Mouse (Mus musculus) heart, embryonic 10.5 days (tissue): Measurements from ENCODE around the gene Bmpr1b. TPM values are rescaled to one million over a fixed set of nuclear protein-coding genes. Genes with fewer than 3 reads are reported as not detected.

ENCODE experiments used
- DNase-seq: peaks from one replicate; pipeline ENCODE4 v3.0.0-alpha.2; 2017; ENCODE audit warnings: low spot score
- H3K27ac ChIP-seq: fragments of 300-500 bp; sonication (generic); 2 replicates; pipeline ENCODE4 v1.5.1; 2016; ENCODE audit warnings: mild to moderate bottlenecking
- H3K27me3 ChIP-seq: fragments of 300-500 bp; sonication (generic); 2 replicates; pipeline ENCODE4 v1.6.1; 2016; ENCODE audit warnings: mild to moderate bottlenecking; ENCODE audit not compliant: poor library complexity, insufficient read depth, severe bottlenecking
- H3K36me3 ChIP-seq: fragments of 300-500 bp; sonication (generic); 2 replicates; pipeline ENCODE4 v1.6.1; 2016; ENCODE audit warnings: mild to moderate bottlenecking, moderate library complexity
- H3K4me1 ChIP-seq: fragments of 300-500 bp; sonication (generic); 2 replicates; pipeline ENCODE4 v1.6.1; 2016; ENCODE audit warnings: mild to moderate bottlenecking
- H3K4me3 ChIP-seq: fragments of 300-500 bp; sonication (generic); 2 replicates; pipeline ENCODE4 v1.5.1; 2016; ENCODE audit warnings: mild to moderate bottlenecking, moderate library complexity
- H3K9me3 ChIP-seq: fragments of 300-500 bp; sonication (generic); 2 replicates; pipeline ENCODE4 v1.6.1; 2016; ENCODE audit warnings: mild to moderate bottlenecking, moderate library complexity
- WGBS: fragments of 180-500 bp; shearing (Covaris S2); methylation state at CpG from one replicate; pipeline ENCODE4 v1.1.7; 2016; 5-methylcytosine and 5-hydroxymethylcytosine counted together
- polyA plus RNA-seq: library from polyadenylated mRNA; unstranded; fragments of >200 nt; fragmentation: Nextera tagmentation; extraction: Ambion mirVana; gene quantifications from 2 replicates; pipeline ENCODE4 v1.2.1, GENCODE M21; 2016

Gene Bmpr1b
- polyA plus RNA-seq, 1 experiment from 2014 or later = 3.8 TPM

DNA sequence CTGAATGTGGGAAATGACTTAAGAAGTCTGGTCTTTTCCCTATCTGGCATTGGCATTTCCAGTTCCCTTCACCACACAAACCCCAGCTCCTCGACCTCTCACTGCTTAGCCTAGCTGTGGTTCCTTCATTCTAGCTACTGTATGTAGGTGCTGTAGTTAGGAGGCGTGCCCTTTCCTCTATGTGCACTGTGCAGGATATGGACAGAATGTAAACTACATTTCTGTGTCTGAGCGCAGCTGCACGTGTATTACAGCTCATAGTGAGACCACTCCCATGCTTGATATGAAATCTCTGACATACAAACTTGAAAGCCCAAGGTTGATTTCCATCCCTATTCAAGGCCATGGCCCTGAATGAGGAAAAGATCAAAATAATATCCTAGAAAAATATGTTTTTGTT is 252.1 kb downstream of the Bmpr1b start:
- H3K27ac ChIP-seq = no peak overlapping the region
- no peaks in the 10 kb centered on the region for H3K27me3 ChIP-seq
- H3K4me3 ChIP-seq = no peak overlapping the region
- no peaks in the 10 kb centered on the region for H3K4me1 ChIP-seq
- no peaks in the 10 kb centered on the region for H3K36me3 ChIP-seq
- H3K9me3 ChIP-seq = no peaks in the 10 kb centered on the region
- WGBS = 84% methylated on average over 4 of the region's 4 CpGs
- DNase-seq = no peak

DNA sequence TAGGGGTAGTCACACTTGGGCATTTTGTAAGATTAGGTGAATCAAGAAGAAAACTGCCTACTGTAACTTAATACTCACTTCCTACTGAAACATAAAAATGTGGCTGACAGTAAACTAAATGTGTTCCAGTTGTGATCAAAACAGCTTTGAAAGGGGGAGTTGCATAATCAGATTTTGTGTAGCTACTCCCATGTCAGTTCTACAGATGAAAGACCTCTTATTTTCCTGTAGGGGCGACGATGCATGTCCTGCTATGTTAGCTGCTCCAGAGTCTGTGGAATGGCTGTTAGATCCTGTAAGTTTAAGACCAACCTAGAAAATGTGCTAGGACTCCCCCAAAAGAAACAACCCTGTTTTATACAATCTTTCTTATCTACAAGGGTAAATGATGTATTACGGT is 253.2 kb downstream of the Bmpr1b start:
- Histone ChIP-seq H3K27me3 (no peaks in the 10 kb centered on the region), H3K36me3 (no peaks in the 10 kb centered on the region), H3K9me3 (no peaks in the 10 kb centered on the region), H3K27ac (no peak overlapping the region), H3K4me1 (no peaks in the 10 kb centered on the region), H3K4me3 (no peak overlapping the region)
- WGBS = 86% methylated on average over 3 of the region's 3 CpGs
- no peak for DNase-seq

DNA sequence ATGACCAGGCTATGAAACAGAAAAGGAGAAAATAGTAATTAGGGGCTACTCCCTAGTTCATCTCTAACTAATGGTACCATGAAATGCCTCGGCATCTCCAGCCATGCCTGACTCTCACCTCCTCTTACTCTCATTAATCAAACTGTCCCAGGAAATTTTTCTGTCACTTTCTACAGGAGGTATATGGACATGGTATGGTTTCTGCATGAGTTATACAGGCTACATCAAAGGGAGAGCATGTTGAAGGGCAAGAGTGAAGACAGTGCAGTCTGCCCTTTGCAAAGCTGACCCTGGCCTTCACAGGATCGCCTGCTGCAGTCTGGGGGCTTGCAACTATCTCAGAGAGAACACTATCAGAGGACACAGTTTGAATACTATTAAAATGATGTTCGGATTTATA is 254.6 kb downstream of the Bmpr1b start:
- no peak for DNase-seq
- Histone ChIP-seq H3K27me3 (no peaks in the 10 kb centered on the region), H3K27ac (no peak overlapping the region), H3K4me3 (no peak overlapping the region), H3K9me3 (no peaks in the 10 kb centered on the region), H3K4me1 (no peaks in the 10 kb centered on the region), H3K36me3 (no peaks in the 10 kb centered on the region)
- 73% methylated on average over 3 of the region's 3 CpGs for WGBS

DNA sequence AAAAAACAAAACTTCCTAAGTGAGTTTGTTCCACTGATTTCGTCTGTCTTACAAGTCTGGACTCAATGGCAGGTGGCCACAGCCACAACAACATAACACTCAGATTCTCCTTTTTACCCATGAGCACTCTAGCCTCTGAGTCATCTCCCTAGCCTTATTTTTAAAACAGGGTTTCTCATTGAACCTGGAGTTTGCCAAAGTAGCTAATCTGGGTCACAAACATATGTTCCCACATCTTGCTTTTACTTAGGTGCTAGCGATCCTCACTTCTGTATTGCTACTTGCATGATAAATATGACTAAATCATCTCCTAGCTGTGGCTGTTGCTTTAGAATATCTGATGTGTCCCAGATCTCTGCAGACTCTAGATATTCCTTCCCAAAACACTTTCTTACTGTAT is 260.1 kb downstream of the Bmpr1b start:
- Histone ChIP-seq H3K36me3 (no peaks in the 10 kb centered on the region), H3K9me3 (no peaks in the 10 kb centered on the region), H3K4me1 (no peaks in the 10 kb centered on the region), H3K27ac (no peak overlapping the region), H3K27me3 (no peaks in the 10 kb centered on the region), H3K4me3 (no peak overlapping the region)
- WGBS = 86% methylated on average over 2 of the region's 2 CpGs
- DNase-seq = no peak

DNA sequence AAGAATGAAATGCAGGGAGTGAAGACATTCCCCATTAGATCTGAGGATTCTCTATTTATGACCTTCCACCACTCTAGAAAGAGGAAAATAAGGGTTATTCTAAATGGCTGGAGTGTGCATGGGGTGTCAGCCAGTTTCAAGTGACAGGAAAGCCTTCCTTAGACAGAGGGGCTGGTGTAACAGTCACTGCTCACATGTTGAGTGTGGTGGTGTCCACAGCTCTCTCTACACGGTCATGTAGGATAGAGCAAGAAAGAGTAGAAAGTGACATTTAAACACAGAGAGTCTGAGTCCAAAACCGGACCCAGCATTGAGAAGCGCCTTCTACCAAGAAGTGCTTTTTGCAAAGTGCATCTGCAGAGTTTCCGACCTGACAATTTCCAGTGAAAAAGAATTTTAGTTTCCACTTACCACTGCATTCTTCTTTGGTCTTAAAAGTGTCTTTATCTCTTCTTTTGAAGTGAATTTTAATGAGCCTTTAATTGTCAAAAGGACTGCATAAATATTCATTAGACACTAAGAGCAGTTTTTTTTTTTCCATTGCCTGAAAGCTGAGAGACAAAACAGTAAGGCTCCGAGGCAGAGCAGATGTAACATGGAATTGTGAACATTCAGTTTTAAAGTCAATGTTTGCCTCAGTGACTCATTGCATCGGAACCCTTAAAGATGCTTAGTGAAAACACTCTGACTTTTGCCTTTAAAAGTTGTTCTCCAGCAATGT is 263.2 kb downstream of the Bmpr1b start:
- Histone ChIP-seq H3K4me3 (no peak overlapping the region), H3K36me3 (no peaks in the 10 kb centered on the region), H3K4me1 (no peaks in the 10 kb centered on the region), H3K27me3 (no peaks in the 10 kb centered on the region), H3K27ac (no peak overlapping the region), H3K9me3 (no peaks in the 10 kb centered on the region)
- DNase-seq = no peak
- whole genome bisulfite sequencing = 77% methylated on average over 6 of the region's 6 CpGs

DNA sequence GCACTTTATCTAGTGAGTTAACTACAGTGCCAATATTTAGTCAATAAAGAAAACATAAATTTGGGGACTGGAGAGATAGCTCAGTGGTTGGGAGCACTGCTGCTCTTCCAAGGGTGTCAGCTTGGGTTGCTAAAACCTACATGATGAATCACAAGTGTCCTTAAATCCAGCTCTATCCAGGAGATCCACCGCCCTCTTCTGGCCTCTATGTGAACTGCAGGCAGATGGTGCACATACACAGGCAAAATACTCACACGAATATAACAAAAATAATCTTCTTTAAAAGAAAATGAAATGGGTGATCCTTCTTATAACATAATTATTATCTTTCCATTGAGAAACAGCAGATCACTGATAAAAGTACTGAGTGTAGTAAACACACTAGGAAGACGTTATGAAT is 268.9 kb downstream of the Bmpr1b start:
- Histone ChIP-seq H3K4me3 (no peak overlapping the region), H3K27ac (no peak overlapping the region), H3K36me3 (no peaks in the 10 kb centered on the region), H3K4me1 (no peaks in the 10 kb centered on the region), H3K9me3 (no peaks in the 10 kb centered on the region), H3K27me3 (no peaks in the 10 kb centered on the region)
- no peak for DNase-seq
- WGBS = 77% methylated on average over 3 of the region's 3 CpGs

DNA sequence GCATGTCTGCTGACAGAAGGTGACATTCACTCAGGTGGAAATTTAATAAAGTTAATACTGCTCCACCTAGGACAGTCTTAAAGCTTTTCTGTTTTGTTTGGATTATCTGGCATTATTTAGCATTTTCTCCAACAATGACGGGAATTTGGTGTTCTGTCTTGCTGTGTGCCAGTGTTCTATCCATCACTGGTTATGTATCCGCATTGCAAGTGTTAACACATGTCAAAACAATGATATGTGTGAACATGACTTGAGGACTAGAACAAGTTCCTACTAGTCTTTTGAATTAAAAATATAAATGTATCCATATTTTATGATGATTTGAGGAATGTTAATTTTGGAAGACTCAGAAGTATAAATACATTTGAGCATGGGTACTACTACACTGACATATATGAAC is 269.7 kb downstream of the Bmpr1b start:
- Histone ChIP-seq H3K4me1 (no peaks in the 10 kb centered on the region), H3K36me3 (no peaks in the 10 kb centered on the region), H3K27me3 (no peaks in the 10 kb centered on the region), H3K4me3 (no peak overlapping the region), H3K27ac (no peak overlapping the region), H3K9me3 (no peaks in the 10 kb centered on the region)
- no peak for DNase-seq
- 88% methylated on average over 2 of the region's 2 CpGs for WGBS

DNA sequence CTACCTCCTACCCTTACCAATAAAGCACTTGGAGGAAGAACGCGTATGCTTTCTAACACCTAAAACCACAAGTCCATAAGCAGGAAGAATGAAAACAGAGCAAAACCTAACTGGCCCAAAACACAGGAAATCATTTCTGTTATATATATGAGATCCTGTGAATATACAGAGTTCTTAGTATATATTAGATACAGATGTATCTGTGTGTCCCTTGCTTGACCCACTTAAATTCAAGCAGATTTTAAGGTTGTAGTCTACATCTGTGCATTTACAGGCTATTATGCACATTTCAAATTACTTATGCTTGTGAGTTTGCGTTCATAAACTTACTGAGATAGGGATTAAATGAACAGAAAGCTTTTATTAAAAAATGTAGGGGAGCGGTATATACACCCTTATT is 271.5 kb downstream of the Bmpr1b start:
- DNase-seq = no peak
- H3K4me3 ChIP-seq = no peak overlapping the region
- H3K9me3 ChIP-seq = no peaks in the 10 kb centered on the region
- WGBS = 89% methylated on average over 4 of the region's 4 CpGs
- H3K4me1 ChIP-seq = no peaks in the 10 kb centered on the region
- H3K27ac ChIP-seq = no peak overlapping the region
- no peaks in the 10 kb centered on the region for H3K36me3 ChIP-seq
- no peaks in the 10 kb centered on the region for H3K27me3 ChIP-seq

DNA sequence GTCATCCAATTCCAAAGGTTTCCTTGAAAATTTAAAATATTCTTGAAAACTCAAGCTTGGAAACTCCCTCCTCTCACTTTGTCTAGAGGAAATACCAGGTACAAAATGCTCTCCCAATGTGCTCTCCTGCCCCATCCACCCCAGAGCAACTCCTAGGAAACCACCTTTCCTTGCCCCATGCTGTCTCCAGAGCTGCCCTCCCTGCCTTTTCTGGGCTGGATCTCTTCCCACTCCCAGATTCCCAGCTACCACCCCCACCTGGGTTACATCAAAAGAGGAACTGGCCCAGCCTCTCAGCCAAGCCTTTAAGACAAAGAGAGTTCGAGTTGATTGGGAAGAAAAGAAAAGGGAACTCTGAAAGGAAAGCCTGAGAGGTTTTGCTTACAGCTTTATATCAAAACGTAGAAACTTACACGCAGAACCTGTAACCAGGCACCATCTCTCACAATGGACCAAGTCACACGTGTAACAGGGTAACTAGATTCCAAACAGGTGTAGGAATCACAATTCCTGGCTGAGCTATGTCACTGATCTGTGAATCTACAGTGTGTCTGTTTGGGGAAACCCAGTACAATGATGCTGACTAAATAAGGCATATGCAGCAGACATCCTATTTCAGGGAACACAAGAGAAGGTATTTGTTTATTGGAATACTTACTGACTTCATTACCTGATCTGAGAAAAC is 272.2 kb downstream of the Bmpr1b start:
- DNase-seq = no peak
- 45% methylated on average over 4 of the region's 4 CpGs for WGBS
- Histone ChIP-seq H3K36me3 (no peaks in the 10 kb centered on the region), H3K4me3 (no peak overlapping the region), H3K27ac (no peak overlapping the region), H3K27me3 (no peaks in the 10 kb centered on the region), H3K9me3 (no peaks in the 10 kb centered on the region), H3K4me1 (no peaks in the 10 kb centered on the region)

DNA sequence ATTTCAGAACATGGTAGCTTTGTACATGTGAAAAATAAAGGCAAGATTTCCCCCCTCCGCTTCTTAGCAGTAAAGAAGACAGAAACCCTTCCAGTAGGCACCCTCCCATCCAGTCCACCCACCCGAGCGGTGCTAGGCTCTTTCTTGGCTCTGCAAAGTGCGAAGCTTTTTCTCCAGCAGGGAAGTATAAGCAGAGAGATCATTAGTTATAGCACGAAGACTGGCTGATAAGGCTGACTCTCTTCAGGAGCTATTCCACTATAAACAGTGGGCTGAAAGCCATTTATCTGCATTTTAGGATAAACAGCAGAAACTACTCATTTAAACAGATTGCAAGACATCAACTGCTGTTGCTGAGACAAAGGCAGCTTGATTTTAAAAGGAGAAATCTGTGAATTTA is 274.1 kb downstream of the Bmpr1b start:
- H3K4me1 ChIP-seq = no peaks in the 10 kb centered on the region
- no peaks in the 10 kb centered on the region for H3K27me3 ChIP-seq
- no peak for DNase-seq
- no peaks in the 10 kb centered on the region for H3K36me3 ChIP-seq
- whole genome bisulfite sequencing = 51% methylated on average over 5 of the region's 5 CpGs
- H3K4me3 ChIP-seq = no peak overlapping the region
- H3K27ac ChIP-seq = no peak overlapping the region
- no peaks in the 10 kb centered on the region for H3K9me3 ChIP-seq

DNA sequence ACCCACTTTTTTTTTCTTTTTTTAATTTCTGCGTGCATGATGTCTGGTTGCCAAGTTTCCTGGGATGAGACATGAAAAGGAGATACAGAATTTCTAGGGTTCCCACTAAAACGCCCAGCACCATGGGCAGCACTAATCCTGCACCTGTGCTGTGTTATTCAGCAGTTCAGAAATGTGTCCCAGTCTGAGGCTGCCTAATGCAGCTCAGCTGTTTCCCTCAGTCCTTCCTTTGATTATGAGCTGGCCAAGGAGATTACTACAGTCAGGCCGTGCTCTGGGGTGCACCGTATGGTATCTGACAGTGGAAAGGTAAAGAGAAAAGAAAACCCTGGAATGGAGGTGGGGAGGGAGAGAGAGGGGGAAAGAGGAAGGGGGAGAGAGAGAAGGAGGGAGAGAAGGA is 278.6 kb downstream of the Bmpr1b start:
- Histone ChIP-seq H3K27ac (no peak overlapping the region), H3K27me3 (no peaks in the 10 kb centered on the region), H3K9me3 (no peaks in the 10 kb centered on the region), H3K4me3 (no peak overlapping the region), H3K36me3 (no peaks in the 10 kb centered on the region), H3K4me1 (no peaks in the 10 kb centered on the region)
- WGBS = 48% methylated on average over 4 of the region's 4 CpGs
- DNase-seq = no peak

DNA sequence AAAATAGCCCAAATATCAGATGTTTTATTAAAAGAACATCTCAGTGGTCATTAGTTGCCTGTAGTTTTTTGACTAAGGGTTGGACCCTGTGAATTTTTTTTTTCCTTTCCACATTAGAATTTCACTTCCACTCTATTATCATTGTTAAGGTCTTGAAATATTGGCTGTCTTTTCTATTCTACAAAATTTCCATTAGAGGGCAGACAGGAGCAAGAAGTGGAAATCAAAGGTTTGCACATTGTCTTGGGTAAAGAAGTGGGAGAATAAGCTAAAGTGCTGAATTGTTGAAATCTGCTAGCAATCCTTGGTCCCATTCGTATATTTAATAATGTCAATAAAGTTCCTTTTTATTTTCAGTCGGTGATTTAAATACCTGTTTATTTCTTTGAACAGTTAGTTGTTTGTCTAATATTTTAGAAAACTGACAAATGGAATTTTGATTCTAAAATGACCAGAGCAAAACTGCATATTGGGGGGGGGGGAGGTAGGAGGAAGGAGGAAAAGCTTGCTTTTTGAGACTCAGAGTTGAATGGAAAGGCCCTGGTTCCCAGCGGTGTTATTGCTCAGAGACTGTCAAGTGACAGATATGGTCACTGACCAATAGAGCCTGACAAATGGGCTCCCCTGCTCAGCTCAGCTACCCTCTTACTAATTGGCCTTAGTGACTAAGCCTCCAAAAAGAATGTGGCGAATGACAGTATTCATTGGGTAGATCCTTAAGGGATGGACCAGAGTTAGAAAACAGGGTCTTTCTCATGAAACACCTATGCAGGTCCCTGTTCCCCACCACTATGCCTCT is 281.6 kb downstream of the Bmpr1b start:
- Histone ChIP-seq H3K4me1 (no peaks in the 10 kb centered on the region), H3K27me3 (no peaks in the 10 kb centered on the region), H3K4me3 (no peak overlapping the region), H3K9me3 (no peaks in the 10 kb centered on the region), H3K27ac (no peak overlapping the region), H3K36me3 (no peaks in the 10 kb centered on the region)
- DNase-seq = no peak
- 54% methylated on average over 4 of the region's 4 CpGs for WGBS

DNA sequence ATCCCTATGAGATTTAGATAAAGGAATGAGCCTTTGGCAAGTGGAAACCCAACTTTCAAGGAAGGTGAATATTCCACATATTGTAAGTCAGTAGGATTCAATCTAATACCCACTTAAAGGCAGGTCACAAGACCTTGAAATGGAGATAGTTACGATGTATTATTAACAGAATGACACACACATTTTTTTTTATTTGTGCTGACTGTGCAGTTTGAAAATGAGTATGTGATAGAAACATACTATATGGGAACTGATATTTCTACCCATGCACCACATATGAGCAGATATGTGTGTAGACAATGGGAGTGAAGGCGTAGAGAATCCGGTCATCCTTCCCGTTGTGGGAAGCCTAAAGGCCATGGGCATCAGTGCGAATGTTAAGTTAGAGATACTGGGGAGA is 285.0 kb downstream of the Bmpr1b start:
- H3K36me3 ChIP-seq = no peaks in the 10 kb centered on the region
- 95% methylated on average over 5 of the region's 5 CpGs for WGBS
- H3K4me3 ChIP-seq = no peak overlapping the region
- H3K27me3 ChIP-seq = no peaks in the 10 kb centered on the region
- H3K4me1 ChIP-seq = no peaks in the 10 kb centered on the region
- H3K27ac ChIP-seq = no peak overlapping the region
- no peak for DNase-seq
- no peaks in the 10 kb centered on the region for H3K9me3 ChIP-seq
